Mouse (Mus musculus): ENCODE measurements around the gene Pold4. TPM values are rescaled to one million over a fixed set of nuclear protein-coding genes. Genes with fewer than 3 reads are reported as not detected.
"Not testable (repeated sequence)": the region's sequence is repeated elsewhere in the genome, so short reads cannot be mapped to it uniquely, and the experiment has no call there.

Gene Pold4
- polyA plus RNA-seq, 1 experiment from 2014 or later: 47.8 TPM

- no peak overlapping the region for H3K4me3 ChIP-seq (ENCODE audit: inconsistent target)
- H3K27ac ChIP-seq: no peak overlapping the region
- WGBS (ENCODE audit: missing documents): 89% methylated on average over 9 of the region's 9 CpGs
Observed at GRCm38 (mm10) chr19:4229451-4230076, 2.1 kb upstream of the Pold4 start.

DNA sequence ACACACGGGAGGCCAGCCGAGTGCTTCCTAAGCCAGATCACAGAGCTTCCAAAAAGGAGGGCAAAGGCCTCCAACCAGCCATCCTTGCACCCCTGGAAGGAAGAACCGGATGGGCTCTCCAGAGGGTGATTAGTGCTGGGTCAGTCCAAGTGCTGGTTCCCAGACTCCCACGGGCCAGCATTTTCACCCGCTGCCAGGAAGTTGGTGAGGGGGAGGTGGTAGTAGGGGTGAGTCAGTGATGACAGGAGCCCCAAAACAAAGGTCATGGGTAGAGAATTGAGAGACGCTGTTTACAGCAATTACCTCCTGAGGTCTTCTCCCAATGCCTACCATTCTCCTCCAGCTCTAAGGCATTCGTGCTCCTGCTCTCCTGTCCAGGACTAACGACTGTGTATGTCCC, 1.3 kb upstream of the Pold4 start:
- Histone ChIP-seq H3K27ac (peak overlapping the region; percentile 97; the same call in 1 of the 2 replicates), H3K79me2 (ENCODE audit: inconsistent target) (no peaks in the 10 kb centered on the region), H3K4me3 (ENCODE audit: inconsistent target) (no peak overlapping the region), H3K36me3 (ENCODE audit: inconsistent target) (no peaks in the 10 kb centered on the region)
- WGBS (ENCODE audit: missing documents): 72% methylated on average over 8 of the region's 8 CpGs

More at GRCm38 (mm10) chr19:4229451-4230076, 2.1 kb upstream of the Pold4 start:
- no peaks in the 10 kb centered on the region for H3K36me3 ChIP-seq (ENCODE audit: inconsistent target)
- no peaks in the 10 kb centered on the region for H3K79me2 ChIP-seq (ENCODE audit: inconsistent target)

DNA sequence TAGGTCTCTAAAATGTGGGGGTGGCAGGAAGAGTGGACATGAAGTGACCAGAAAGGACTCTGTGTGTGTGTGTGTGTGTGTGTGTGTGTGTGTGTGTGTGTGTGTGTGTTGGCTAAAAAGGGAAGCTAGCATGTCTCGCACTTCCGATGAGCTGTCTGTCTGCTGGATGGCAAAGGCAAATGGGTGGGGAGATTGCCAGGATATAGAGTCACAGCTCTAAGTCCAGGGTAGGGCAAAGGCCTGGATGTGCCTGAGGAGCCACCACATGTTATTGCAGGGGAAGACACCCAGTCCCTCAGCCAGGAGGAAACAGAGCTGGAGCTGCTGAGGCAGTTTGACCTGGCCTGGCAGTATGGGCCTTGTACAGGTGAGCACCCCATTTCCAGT, 480 bp downstream of the Pold4 start:
- 0% methylated on average over 2 of the region's 2 CpGs for WGBS (ENCODE audit: missing documents)
- no peaks in the 10 kb centered on the region for H3K79me2 ChIP-seq (ENCODE audit: inconsistent target)
- peak overlapping the region; percentile 40 for H3K4me3 ChIP-seq (ENCODE audit: inconsistent target)
- H3K36me3 ChIP-seq (ENCODE audit: inconsistent target): no peaks in the 10 kb centered on the region
- peak overlapping the region; percentile 97 for H3K27ac ChIP-seq

DNA sequence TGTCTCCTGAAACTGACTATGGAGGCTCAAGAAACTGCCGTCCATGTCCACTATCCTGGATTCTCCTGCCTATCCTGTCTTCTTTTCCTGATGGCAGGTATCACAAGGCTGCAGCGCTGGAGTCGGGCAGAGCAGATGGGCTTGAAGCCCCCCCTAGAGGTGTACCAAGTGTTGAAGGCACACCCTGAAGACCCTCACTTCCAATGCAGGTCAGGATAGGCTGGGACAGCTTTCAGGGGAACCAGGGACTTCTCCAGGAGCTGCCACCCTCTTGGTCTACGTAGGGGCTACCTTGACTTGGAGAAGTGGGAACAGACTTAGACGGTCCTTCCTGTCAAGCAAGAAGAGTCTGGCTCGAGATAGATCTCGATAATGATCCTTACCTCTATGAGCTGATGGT, 952 bp downstream of the Pold4 start:
- WGBS (ENCODE audit: missing documents): 85% methylated on average over 7 of the region's 7 CpGs
- peak overlapping the region; percentile 97 for H3K27ac ChIP-seq
- H3K4me3 ChIP-seq (ENCODE audit: inconsistent target): peak overlapping the region; percentile 40; the same call in 1 of the 2 replicates
- no peaks in the 10 kb centered on the region for H3K36me3 ChIP-seq (ENCODE audit: inconsistent target)
- no peaks in the 10 kb centered on the region for H3K79me2 ChIP-seq (ENCODE audit: inconsistent target)

- no peaks in the 10 kb centered on the region for H3K36me3 ChIP-seq (ENCODE audit: inconsistent target)
- no peak overlapping the region for H3K4me3 ChIP-seq (ENCODE audit: inconsistent target)
- WGBS (ENCODE audit: missing documents): 82% methylated on average over 4 of the region's 4 CpGs
- no peak overlapping the region for H3K27ac ChIP-seq
- H3K79me2 ChIP-seq (ENCODE audit: inconsistent target): no peaks in the 10 kb centered on the region
Observed at GRCm38 (mm10) chr19:4234548-4234947, 2.8 kb downstream of the Pold4 start.

- H3K27ac ChIP-seq: no peak overlapping the region
- WGBS (ENCODE audit: missing documents): 72% methylated on average over 8 of the region's 8 CpGs
- H3K36me3 ChIP-seq (ENCODE audit: inconsistent target): no peaks in the 10 kb centered on the region
- H3K4me3 ChIP-seq (ENCODE audit: inconsistent target): no peak overlapping the region
- no peaks in the 10 kb centered on the region for H3K79me2 ChIP-seq (ENCODE audit: inconsistent target)
Observed at GRCm38 (mm10) chr19:4240247-4240668, 8.6 kb downstream of the Pold4 start.

DNA sequence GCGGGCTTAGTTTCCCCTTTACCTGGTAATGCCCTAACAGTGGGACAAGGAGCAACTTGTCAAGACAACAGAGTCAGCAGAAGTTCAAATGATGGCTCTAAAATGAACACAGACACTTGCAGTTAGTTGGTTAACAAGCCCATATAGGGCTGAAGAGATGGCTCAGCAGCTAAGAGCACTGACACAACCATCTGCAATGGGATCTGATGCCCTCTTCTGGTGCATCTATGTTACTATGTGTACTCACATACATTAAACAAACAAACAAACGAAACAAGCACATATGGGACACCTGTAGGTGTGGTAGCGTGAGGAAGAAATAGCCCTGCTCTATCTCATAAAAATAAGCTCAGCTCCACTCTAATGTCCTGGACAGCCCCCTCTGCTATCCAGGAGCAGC, 10.7 kb downstream of the Pold4 start:
- no peak overlapping the region for H3K27ac ChIP-seq
- no peaks in the 10 kb centered on the region for H3K79me2 ChIP-seq (ENCODE audit: inconsistent target)
- 86% methylated on average over 3 of the region's 3 CpGs for WGBS (ENCODE audit: missing documents)
- H3K4me3 ChIP-seq (ENCODE audit: inconsistent target): no peak overlapping the region
- no peaks in the 10 kb centered on the region for H3K36me3 ChIP-seq (ENCODE audit: inconsistent target)

- H3K27ac ChIP-seq: no peak overlapping the region
- no peak overlapping the region for H3K4me3 ChIP-seq (ENCODE audit: inconsistent target)
- no peaks in the 10 kb centered on the region for H3K36me3 ChIP-seq (ENCODE audit: inconsistent target)
- 95% methylated on average over 6 of the region's 6 CpGs for WGBS (ENCODE audit: missing documents)
- H3K79me2 ChIP-seq (ENCODE audit: inconsistent target): no peaks in the 10 kb centered on the region
Observed at GRCm38 (mm10) chr19:4244775-4245174, 13.1 kb downstream of the Pold4 start.

- 71% methylated on average over 1 of the region's 1 CpGs for WGBS (ENCODE audit: missing documents)
- H3K79me2 ChIP-seq (ENCODE audit: inconsistent target): no peaks in the 10 kb centered on the region
- no peak overlapping the region for H3K27ac ChIP-seq
- H3K36me3 ChIP-seq (ENCODE audit: inconsistent target): no peaks in the 10 kb centered on the region
- H3K4me3 ChIP-seq (ENCODE audit: inconsistent target): no peak overlapping the region
Observed at GRCm38 (mm10) chr19:4247010-4247409, 15.3 kb downstream of the Pold4 start.

DNA sequence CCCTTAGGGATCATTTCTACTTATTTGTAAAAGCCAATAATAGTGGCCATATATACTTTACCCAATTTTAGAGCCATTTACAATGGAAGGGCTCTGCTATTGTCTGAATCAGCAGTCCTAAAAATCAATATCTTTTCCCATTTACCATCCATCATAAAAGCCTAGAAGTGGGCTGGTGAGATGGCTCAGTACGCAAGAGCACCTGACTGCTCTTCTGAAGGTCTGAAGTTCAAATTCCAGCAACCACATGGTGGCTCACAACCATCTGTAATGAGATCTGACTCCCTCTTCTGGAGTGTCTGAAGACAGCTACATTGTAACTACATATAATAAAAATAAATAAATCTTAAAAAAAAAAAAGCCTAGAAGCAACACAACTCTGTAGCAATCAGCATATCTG, 17.0 kb downstream of the Pold4 start:
- not testable (repeated sequence) for H3K27ac ChIP-seq; H3K79me2 ChIP-seq (ENCODE audit: inconsistent target); H3K4me3 ChIP-seq (ENCODE audit: inconsistent target); H3K36me3 ChIP-seq (ENCODE audit: inconsistent target)
- WGBS (ENCODE audit: missing documents): 83% methylated on average over 1 of the region's 1 CpGs

DNA sequence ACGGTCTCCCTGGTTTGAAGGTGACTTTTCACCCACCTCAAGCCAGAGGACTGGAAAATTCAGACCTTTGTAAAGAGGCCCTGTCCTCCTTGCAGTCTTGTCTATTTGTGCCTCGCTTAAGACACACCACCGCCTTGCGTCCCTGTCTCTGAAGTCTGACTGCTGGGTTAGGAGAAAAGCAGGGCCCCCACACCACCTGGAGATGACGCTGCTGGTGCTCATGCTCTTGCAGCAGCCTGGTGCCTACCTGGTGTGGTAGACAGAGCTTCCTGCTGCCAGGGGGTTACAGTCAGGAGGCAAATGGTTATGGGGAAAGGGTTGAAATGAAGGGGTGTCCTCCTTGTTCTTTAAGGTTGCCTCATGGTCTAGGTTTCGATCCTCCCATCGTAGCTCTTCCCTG, 22.5 kb downstream of the Pold4 start:
- Histone ChIP-seq H3K36me3 (ENCODE audit: inconsistent target) (no peaks in the 10 kb centered on the region), H3K27ac (no peak overlapping the region), H3K4me3 (ENCODE audit: inconsistent target) (no peak overlapping the region), H3K79me2 (ENCODE audit: inconsistent target) (no peaks in the 10 kb centered on the region)
- 90% methylated on average over 7 of the region's 7 CpGs for WGBS (ENCODE audit: missing documents)

- Histone ChIP-seq H3K4me3 (ENCODE audit: inconsistent target) (no peak overlapping the region), H3K79me2 (ENCODE audit: inconsistent target) (no peaks in the 10 kb centered on the region), H3K27ac (no peak overlapping the region), H3K36me3 (ENCODE audit: inconsistent target) (no peaks in the 10 kb centered on the region)
- 91% methylated on average over 10 of the region's 11 CpGs for WGBS (ENCODE audit: missing documents)
Observed at GRCm38 (mm10) chr19:4255583-4256162, 24.0 kb downstream of the Pold4 start.

DNA sequence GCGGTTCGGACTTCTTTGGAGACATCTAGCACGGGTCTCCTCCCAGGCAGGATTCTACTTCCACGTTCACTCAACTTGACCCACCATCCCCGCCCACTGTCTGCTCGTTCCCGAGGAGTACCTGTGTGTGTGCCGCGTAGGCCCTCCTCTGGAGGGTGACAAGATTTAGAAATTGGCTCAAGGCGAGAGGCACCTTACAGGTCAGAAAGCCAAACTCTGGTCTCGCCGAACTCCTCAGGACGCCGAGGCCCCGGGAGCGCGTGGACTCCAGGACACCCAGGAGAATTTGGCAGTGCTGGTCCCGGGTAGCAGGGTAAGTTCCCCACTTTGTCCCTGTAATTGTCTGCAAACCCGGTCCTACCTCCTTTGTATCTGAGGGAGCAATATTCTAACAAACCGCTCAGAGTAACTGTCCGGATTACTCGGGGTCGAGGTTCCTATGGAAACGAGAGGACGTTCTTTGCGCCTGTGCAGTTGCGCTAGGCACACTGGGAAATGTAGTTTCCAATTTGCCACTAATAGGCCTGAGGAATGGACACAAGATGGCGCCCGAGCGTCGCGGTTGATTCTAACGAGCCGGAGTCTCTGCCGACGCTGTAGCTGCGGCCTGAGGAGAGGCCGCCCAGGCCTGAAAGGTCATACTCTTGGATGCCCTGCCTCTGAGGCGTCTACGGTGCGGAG, 25.7 kb downstream of the Pold4 start:
- Histone ChIP-seq H3K4me3 (ENCODE audit: inconsistent target) (peak overlapping the region; percentile 85), H3K79me2 (ENCODE audit: inconsistent target) (no peaks in the 10 kb centered on the region), H3K36me3 (ENCODE audit: inconsistent target) (no peaks in the 10 kb centered on the region), H3K27ac (peak overlapping the region; percentile 24; the same call in 1 of the 2 replicates)
- WGBS (ENCODE audit: missing documents): under 1% methylated on average over 41 of the region's 41 CpGs

GRCm38 (mm10) chr19:4257897-4258252, 26.2 kb downstream of the Pold4 start:
- H3K4me3 ChIP-seq (ENCODE audit: inconsistent target): peak overlapping the region; percentile 85; the same call in 1 of the 2 replicates
- H3K27ac ChIP-seq: no peak overlapping the region
- H3K36me3 ChIP-seq (ENCODE audit: inconsistent target): no peaks in the 10 kb centered on the region
- WGBS (ENCODE audit: missing documents): 51% methylated on average over 12 of the region's 12 CpGs
- H3K79me2 ChIP-seq (ENCODE audit: inconsistent target): no peaks in the 10 kb centered on the region

DNA sequence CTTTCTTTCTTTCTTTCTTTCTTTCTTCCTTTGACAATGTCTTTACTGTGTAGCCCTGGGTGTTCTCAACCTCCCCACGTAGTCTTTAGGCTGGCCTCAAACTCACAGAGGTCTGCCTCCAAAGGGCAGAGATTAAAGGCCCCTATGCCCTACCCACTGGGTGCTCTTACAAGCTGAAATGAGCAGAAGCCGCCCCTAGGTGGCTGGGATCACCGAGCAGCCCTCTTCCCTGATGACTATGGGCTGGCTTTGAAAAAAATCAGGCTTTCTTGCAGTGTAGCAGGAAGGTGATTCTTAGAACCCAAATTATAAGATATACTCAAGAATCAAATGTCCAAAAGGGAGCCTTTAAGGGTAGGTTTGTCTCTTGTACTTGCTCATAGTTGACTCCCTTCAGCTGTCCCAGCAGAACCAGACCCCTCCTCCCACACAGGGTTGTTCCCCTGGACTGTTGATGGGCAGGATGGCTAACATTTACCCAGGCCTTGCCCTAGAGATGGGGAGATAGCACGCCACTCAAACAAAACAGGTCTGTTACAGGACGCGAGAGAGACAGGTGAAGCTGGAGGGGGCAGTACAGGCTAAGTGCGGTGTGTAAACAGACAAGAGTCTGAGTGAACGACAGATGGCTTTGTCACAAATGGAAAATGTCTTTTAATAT, 29.5 kb downstream of the Pold4 start:
- 70% methylated on average over 8 of the region's 8 CpGs for WGBS (ENCODE audit: missing documents)
- Histone ChIP-seq H3K79me2 (ENCODE audit: inconsistent target) (no peaks in the 10 kb centered on the region), H3K27ac (peak overlapping the region; percentile 38), H3K36me3 (ENCODE audit: inconsistent target) (peaks cover 19% of the 10 kb centered on the region; the same call in 1 of the 2 replicates), H3K4me3 (ENCODE audit: inconsistent target) (no peak overlapping the region)
